Mouse (Mus musculus) heart, postnatal 0 days (tissue): ENCODE data around the gene Plce1.
A peak's percentile ranks its signal among the peaks of the same experiment; 100 is the strongest.

ENCODE experiments used
- CTCF ChIP-seq: IDR thresholded peaks from 2 replicates; pipeline ENCODE4 v1.5.1; 2016; ENCODE audit warnings: antibody characterized with exemption, control low read depth, low read depth
- EP300 ChIP-seq: IDR thresholded peaks from 2 replicates; pipeline ENCODE4 v1.6.1; 2016; ENCODE audit warnings: antibody characterized with exemption, low read depth

DNA sequence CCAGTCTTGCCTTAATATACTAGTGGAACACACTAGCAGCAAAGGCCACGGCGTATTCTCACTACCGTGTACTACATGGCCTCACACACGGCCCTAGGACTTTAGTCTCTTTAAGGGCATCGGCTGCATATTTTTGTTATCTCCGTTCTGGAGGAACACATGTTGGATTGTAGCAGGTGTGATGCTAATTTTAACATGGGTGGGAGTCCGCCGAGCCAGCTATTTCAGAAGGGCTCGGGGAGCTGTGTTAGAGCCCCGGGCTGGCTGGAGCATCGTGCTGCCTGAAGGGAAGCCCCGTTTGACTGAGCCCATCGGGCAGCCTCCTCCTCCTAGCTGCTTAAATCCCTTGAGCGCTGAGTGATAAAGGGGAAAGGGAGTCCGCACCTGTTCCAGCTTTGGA lies 45.7 kb upstream of the Plce1 start:
- TF ChIP-seq CTCF (no peak), EP300 (0 out of 2 replicates have a peak, but pooled peaks have one; percentile 35)
